Mouse (Mus musculus) forebrain, embryonic 14.5 days (tissue): Measurements from ENCODE around the gene Gpr89. TPM values are rescaled to one million over a fixed set of nuclear protein-coding genes. Genes with fewer than 3 reads are reported as not detected.

Source experiments
- ATAC-seq: fragments of 200-750 bp; cut with Nextera tagmentation; 2 replicates; pipeline ENCODE4 v1.8.0; 2017; ENCODE audit warnings: mild to moderate bottlenecking, moderate library complexity
- DNase-seq: peaks from one replicate; pipeline ENCODE4 v3.0.0-alpha.2; 2015; ENCODE audit warnings: low spot score
- H3K27ac ChIP-seq: fragments of 300-500 bp; sonication (generic); 2 replicates; pipeline ENCODE4 v1.5.1; 2014; ENCODE audit warnings: low read depth, mild to moderate bottlenecking, control low read depth, low read length, moderate library complexity
- H3K27me3 ChIP-seq: fragments of 300-500 bp; sonication (generic); replicated peaks from 2 replicates; pipeline ENCODE4 v1.6.1; 2014; ENCODE audit warnings: low read length, control low read depth, mixed read lengths; ENCODE audit not compliant: control insufficient read depth, insufficient read depth
- H3K36me3 ChIP-seq: fragments of 300-500 bp; sonication (generic); 2 replicates; pipeline ENCODE4 v1.6.1; 2014; ENCODE audit warnings: low read length, control low read depth; ENCODE audit not compliant: control insufficient read depth, insufficient read depth
- H3K4me1 ChIP-seq: fragments of 300-500 bp; sonication (generic); 2 replicates; pipeline ENCODE4 v1.6.1; 2014; ENCODE audit warnings: antibody characterized with exemption, low read length, control low read depth; ENCODE audit not compliant: control insufficient read depth, insufficient read depth
- H3K4me2 ChIP-seq: fragments of 300-500 bp; sonication (generic); 2 replicates; pipeline ENCODE4 v1.6.1; 2014; ENCODE audit warnings: mild to moderate bottlenecking, control low read depth, low read length
- H3K4me3 ChIP-seq: fragments of 300-500 bp; sonication (generic); 2 replicates; pipeline ENCODE4 v1.5.1; 2014; ENCODE audit warnings: low read depth, low read length, control low read depth
- H3K9ac ChIP-seq: fragments of 300-500 bp; sonication (generic); 2 replicates; pipeline ENCODE4 v1.6.1; 2014; ENCODE audit warnings: mild to moderate bottlenecking, low read length, control low read depth, moderate library complexity
- H3K9me3 ChIP-seq: fragments of 300-500 bp; sonication (generic); replicated peaks from 2 replicates; pipeline ENCODE4 v1.6.1; 2016; ENCODE audit warnings: low read length, control low read depth, mixed read lengths; ENCODE audit not compliant: control insufficient read depth
- WGBS: fragments of 180-500 bp; shearing (Covaris S2); extraction: QIAGEN DNeasy Blood & Tissue Kit; methylation state at CpG from one replicate; pipeline ENCODE4 v1.1.7; 2014; 5-methylcytosine and 5-hydroxymethylcytosine counted together
- polyA plus RNA-seq: library from polyadenylated mRNA; unstranded; fragments of >200 nt; fragmentation: Nextera tagmentation; extraction: Ambion mirVana; gene quantifications from 2 replicates; pipeline ENCODE4 v1.2.1, GENCODE M21; 2014

Gene Gpr89
- polyA plus RNA-seq, 1 experiment from 2014 or later = 38.8 TPM

DNA sequence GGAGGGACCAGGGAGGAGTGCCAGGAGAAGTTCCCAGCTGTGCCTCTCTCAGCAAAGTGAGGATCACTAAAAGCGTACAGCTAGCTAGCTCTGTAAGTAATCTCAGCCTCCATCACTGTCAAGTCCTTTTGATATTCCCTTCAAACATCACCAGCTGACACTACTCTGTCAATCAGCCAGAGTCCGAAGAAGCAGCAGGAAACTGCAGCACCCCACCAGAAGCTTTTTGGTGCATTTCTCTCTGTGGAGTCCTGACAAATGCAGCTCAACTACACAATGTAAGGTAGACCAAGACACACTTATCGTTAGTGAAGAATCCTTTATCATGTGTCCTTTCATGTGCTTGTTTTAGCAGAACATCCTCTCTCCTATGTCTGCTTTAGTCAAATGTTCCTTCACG is 83.6 kb downstream of the Gpr89 start:
- H3K9ac ChIP-seq = no peak overlapping the region
- H3K4me1 ChIP-seq = no peaks in the 10 kb centered on the region
- ATAC-seq = no peak
- H3K9me3 ChIP-seq = no peaks in the 10 kb centered on the region
- no peak overlapping the region for H3K27ac ChIP-seq
- WGBS = 86% methylated on average over 4 of the region's 4 CpGs
- no peaks in the 10 kb centered on the region for H3K27me3 ChIP-seq
- H3K4me2 ChIP-seq = no peak overlapping the region
- DNase-seq = no peak
- no peak overlapping the region for H3K4me3 ChIP-seq
- no peaks in the 10 kb centered on the region for H3K36me3 ChIP-seq

DNA sequence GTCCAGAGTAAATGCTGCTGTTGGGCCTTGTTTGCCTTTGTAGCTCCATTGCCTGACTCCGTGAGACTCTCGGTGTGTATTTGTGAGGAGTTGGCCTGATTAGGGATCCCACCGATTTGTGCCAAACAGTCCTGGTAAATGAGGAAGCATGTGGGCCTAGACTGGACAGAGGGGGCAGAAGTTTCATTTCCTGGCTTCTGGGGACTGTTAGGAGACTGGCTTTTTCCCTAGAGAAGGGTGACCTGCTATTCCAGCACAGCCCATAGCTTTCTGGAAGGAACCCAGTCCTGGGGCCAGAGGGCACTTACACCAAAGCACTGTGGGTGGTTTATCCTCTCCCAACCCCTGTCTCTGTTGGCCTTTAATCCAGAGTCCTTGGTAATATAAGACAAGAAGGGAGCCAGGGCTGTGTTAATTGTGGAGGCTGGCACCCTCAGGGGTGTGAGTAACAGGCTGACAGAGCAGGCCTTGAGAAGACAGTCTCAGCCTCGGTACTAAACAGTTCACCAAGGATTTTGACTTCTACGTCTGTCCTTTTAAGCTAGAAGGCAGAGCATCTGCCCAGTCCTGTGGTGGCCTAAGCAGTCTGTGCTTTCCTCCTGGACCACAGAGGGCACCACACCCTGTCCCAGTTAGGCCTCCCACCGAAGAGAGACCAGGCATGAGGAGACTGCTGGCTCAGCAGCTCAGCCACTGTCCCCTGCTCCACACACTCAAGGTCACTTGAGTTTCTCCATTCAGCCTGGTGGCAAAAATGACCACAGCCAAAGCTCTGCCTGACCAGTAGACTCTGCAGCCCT is 84.8 kb downstream of the Gpr89 start:
- H3K9ac ChIP-seq = no peak overlapping the region
- ATAC-seq = no peak
- H3K9me3 ChIP-seq = no peaks in the 10 kb centered on the region
- WGBS = 84% methylated on average over 6 of the region's 6 CpGs
- no peak overlapping the region for H3K4me3 ChIP-seq
- H3K36me3 ChIP-seq = no peaks in the 10 kb centered on the region
- H3K27ac ChIP-seq = no peak overlapping the region
- H3K4me1 ChIP-seq = no peaks in the 10 kb centered on the region
- H3K4me2 ChIP-seq = no peak overlapping the region
- H3K27me3 ChIP-seq = no peaks in the 10 kb centered on the region
- DNase-seq = no peak

Other genes starting within 250 kb of the Gpr89 start
- gene Ankrd35, start 235.2 kb downstream of the Gpr89 start, polyA plus RNA-seq = 1.1 and 1.9 TPM in 2 replicates
- 14.8 and 21.3 TPM in 2 replicates for gene Pias3, start 209.0 kb downstream of the Gpr89 start, polyA plus RNA-seq
- gene Nudt17, start 196.8 kb downstream of the Gpr89 start, polyA plus RNA-seq = 7.3 and 7.5 TPM in 2 replicates
- gene Polr3c, start 177.7 kb downstream of the Gpr89 start, polyA plus RNA-seq = 27.8 and 28.9 TPM in 2 replicates
- gene Rnf115, start 177.7 kb downstream of the Gpr89 start, polyA plus RNA-seq = 69.7 and 70.8 TPM in 2 replicates
- gene Pdzk1, start 76.1 kb downstream of the Gpr89 start, polyA plus RNA-seq = 0.28 TPM in 1 of 2 replicates, not detected in the other
- gene Cd160, start 76.0 kb downstream of the Gpr89 start, polyA plus RNA-seq = 0.18 and 0.40 TPM in 2 replicates
- gene Gja5, start 653 bp downstream of the Gpr89 start, polyA plus RNA-seq = 1.1 and 2.0 TPM in 2 replicates
- gene Gja8, start 20.7 kb upstream of the Gpr89 start, polyA plus RNA-seq = not detected in 2 replicates